Mouse (Mus musculus) cerebellum, adult 2 months (tissue): Measurements from ENCODE around the gene Tmem150b.

ENCODE experiments used
- CTCF ChIP-seq: fragments of 200-500 bp; IDR thresholded peaks from 2 replicates; pipeline ENCODE4 v1.5.1; 2011; ENCODE audit warnings: low read depth, mild to moderate bottlenecking, control low read depth, low read length, moderate library complexity, borderline replicate concordance; ENCODE audit not compliant: insufficient read depth
- POLR2A ChIP-seq: fragments of 200-500 bp; IDR thresholded peaks from 2 replicates; pipeline ENCODE4 v1.6.1; 2011; ENCODE audit warnings: low read length, control low read depth, borderline replicate concordance; ENCODE audit not compliant: insufficient read depth

DNA sequence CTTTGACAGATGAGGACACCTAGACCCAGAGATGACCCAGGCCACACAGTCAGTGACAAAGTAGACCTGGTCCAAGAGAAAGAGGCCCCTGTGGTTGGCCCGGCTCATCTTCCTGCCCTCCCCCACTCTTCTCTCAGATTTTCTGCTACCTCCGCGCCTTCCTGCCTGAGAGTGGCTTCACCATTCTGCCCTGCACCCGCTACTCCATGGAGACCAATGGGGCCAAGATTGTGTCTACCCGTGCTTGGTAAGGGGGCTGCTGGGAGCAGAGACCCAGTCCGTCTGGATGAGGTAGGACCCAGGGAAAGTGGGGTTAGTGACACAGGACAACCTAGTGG lies 17.4 kb upstream of the Tmem150b start:
- TF ChIP-seq CTCF (no peak), POLR2A (no peak)
